Mouse (Mus musculus) forebrain, postnatal 0 days (tissue): Measurements from ENCODE around the gene Lrg1. TPM values are rescaled to one million over a fixed set of nuclear protein-coding genes. Genes with fewer than 3 reads are reported as not detected.

Source experiments
- ATAC-seq: fragments of 200-750 bp; cut with Nextera tagmentation; 2 replicates; pipeline ENCODE4 v1.8.0; 2017; ENCODE audit warnings: mild to moderate bottlenecking, moderate library complexity
- DNase-seq: peaks from one replicate; pipeline ENCODE4 v3.0.0-alpha.2; 2015
- H3K27ac ChIP-seq: fragments of 300-500 bp; sonication (generic); 2 replicates; pipeline ENCODE4 v1.5.1; 2014; ENCODE audit warnings: low read depth, mild to moderate bottlenecking, antibody characterized with exemption, low read length, moderate library complexity, mixed read lengths
- H3K27me3 ChIP-seq: fragments of 300-500 bp; sonication (generic); 2 replicates; pipeline ENCODE4 v1.6.1; 2014; ENCODE audit warnings: mild to moderate bottlenecking, low read length, mixed read lengths; ENCODE audit not compliant: insufficient read depth
- H3K36me3 ChIP-seq: fragments of 300-500 bp; sonication (generic); 2 replicates; pipeline ENCODE4 v1.6.1; 2014; ENCODE audit warnings: mild to moderate bottlenecking, moderate library complexity; ENCODE audit not compliant: insufficient read depth
- H3K4me1 ChIP-seq: fragments of 300-500 bp; sonication (generic); 2 replicates; pipeline ENCODE4 v1.6.1; 2014; ENCODE audit warnings: antibody characterized with exemption; ENCODE audit not compliant: insufficient read depth
- H3K4me2 ChIP-seq: fragments of 300-500 bp; sonication (generic); 2 replicates; pipeline ENCODE4 v1.6.1; 2014; ENCODE audit warnings: low read depth, mild to moderate bottlenecking, moderate library complexity
- H3K4me3 ChIP-seq: fragments of 300-500 bp; sonication (generic); 2 replicates; pipeline ENCODE4 v1.5.1; 2014; ENCODE audit warnings: low read depth, low read length, mixed read lengths
- H3K9ac ChIP-seq: fragments of 300-500 bp; sonication (generic); 2 replicates; pipeline ENCODE4 v1.6.1; 2014; ENCODE audit warnings: mild to moderate bottlenecking
- H3K9me3 ChIP-seq: fragments of 300-500 bp; sonication (generic); 2 replicates; pipeline ENCODE4 v1.6.1; 2016; ENCODE audit warnings: low read length
- CTCF ChIP-seq: sonication (generic); IDR thresholded peaks from 2 replicates; pipeline ENCODE4 v1.5.1; 2016; ENCODE audit warnings: antibody characterized with exemption, control low read depth, low read depth
- WGBS: fragments of 180-500 bp; shearing (Covaris S2); extraction: QIAGEN DNeasy Blood & Tissue Kit; methylation state at CpG from one replicate; pipeline ENCODE4 v1.1.7; 2014; 5-methylcytosine and 5-hydroxymethylcytosine counted together
- polyA plus RNA-seq: library from polyadenylated mRNA; unstranded; fragments of >200 nt; fragmentation: Nextera tagmentation; extraction: Ambion mirVana; gene quantifications from 2 replicates; pipeline ENCODE4 v1.2.1, GENCODE M21; 2015
- total RNA-seq: library from RNA; depleted of rRNA; stranded (reverse); fragments of >200 nt; gene quantifications from 2 replicates; pipeline ENCODE4 v1.2.3, GENCODE M21; 2014; rRNA removed

The Lrg1 gene
- total and polyA plus RNA-seq, 2 experiments from 2014 or later = 0.46 TPM; not detected in 1

- Histone ChIP-seq H3K9ac (no peak overlapping the region), H3K4me3 (no peak overlapping the region), H3K36me3 (peaks cover 13% of the 10 kb centered on the region), H3K9me3 (no peaks in the 10 kb centered on the region), H3K27me3 (no peaks in the 10 kb centered on the region), H3K4me1 (peaks cover 18% of the 10 kb centered on the region), H3K27ac (no peak overlapping the region), H3K4me2 (no peak overlapping the region)
- 93% methylated on average over 5 of the region's 5 CpGs for WGBS
- no peak for ATAC-seq
- TF ChIP-seq CTCF = no peak
- no peak for DNase-seq
These were observed 44.3 kb downstream of the Lrg1 start for GRCm38 (mm10) chr17:56077523-56077922.

GRCm38 (mm10) chr17:56074827-56075208 is 47.0 kb downstream of the Lrg1 start, which contains the start of gene Ubxn6:
Gene Ubxn6, minus strand, starts transcription at chr17:56075028.
- DNase-seq = peak; percentile 98
- H3K4me3 ChIP-seq = peak within 1 kb of the TSS; percentile 83
- H3K27me3 ChIP-seq = no peaks in the 10 kb centered on the region
- H3K27ac ChIP-seq = peak within 1 kb of the TSS; percentile 93
- H3K4me2 ChIP-seq = peak within 1 kb of the TSS; percentile 81
- H3K4me1 ChIP-seq = peaks cover 7% of the 10 kb centered on the region; the same call in 1 of the 2 replicates
- H3K9me3 ChIP-seq = no peaks in the 10 kb centered on the region
- 1% methylated on average over 35 of the region's 35 CpGs for WGBS
- peak within 1 kb of the TSS; percentile 90 for H3K9ac ChIP-seq
- peak; percentile 78 for ATAC-seq
- TF ChIP-seq CTCF = peak; percentile 76
- H3K36me3 ChIP-seq = peaks cover 33% of the 10 kb centered on the region

- TF ChIP-seq CTCF = no peak
- WGBS = 8% methylated on average over 22 of the region's 22 CpGs
These were observed 47.5 kb downstream of the Lrg1 start for GRCm38 (mm10) chr17:56074097-56074826.

GRCm38 (mm10) chr17:56072243-56072642 is 49.6 kb downstream of the Lrg1 start:
- no peak for ATAC-seq
- Histone ChIP-seq H3K9me3 (no peaks in the 10 kb centered on the region), H3K9ac (no peak overlapping the region), H3K4me3 (no peak overlapping the region), H3K36me3 (peaks cover 57% of the 10 kb centered on the region), H3K4me1 (peaks cover 7% of the 10 kb centered on the region; the same call in 1 of the 2 replicates), H3K4me2 (no peak overlapping the region), H3K27ac (no peak overlapping the region), H3K27me3 (no peaks in the 10 kb centered on the region)
- WGBS = 89% methylated on average over 5 of the region's 5 CpGs
- DNase-seq = no peak
- TF ChIP-seq CTCF = no peak

More at GRCm38 (mm10) chr17:56074097-56074826, 47.5 kb downstream of the Lrg1 start:
- H3K36me3 ChIP-seq = peaks cover 38% of the 10 kb centered on the region
- no peaks in the 10 kb centered on the region for H3K9me3 ChIP-seq
- peak overlapping the region; percentile 90 for H3K9ac ChIP-seq
- peak overlapping the region; percentile 81 for H3K4me2 ChIP-seq
- no peaks in the 10 kb centered on the region for H3K27me3 ChIP-seq
- peak overlapping the region; percentile 83 for H3K4me3 ChIP-seq
- peak overlapping the region; percentile 93 for H3K27ac ChIP-seq
- ATAC-seq (peak; percentile 2; the same call in 1 of the 2 replicates), DNase-seq (no peak)
- peaks cover 7% of the 10 kb centered on the region; the same call in 1 of the 2 replicates for H3K4me1 ChIP-seq

- Histone ChIP-seq H3K27ac (no peak overlapping the region), H3K4me1 (peaks cover 7% of the 10 kb centered on the region; the same call in 1 of the 2 replicates), H3K9me3 (no peaks in the 10 kb centered on the region), H3K4me2 (no peak overlapping the region), H3K36me3 (peaks cover 62% of the 10 kb centered on the region), H3K4me3 (no peak overlapping the region), H3K27me3 (no peaks in the 10 kb centered on the region), H3K9ac (no peak overlapping the region)
- ATAC-seq = no peak
- no peak for TF ChIP-seq CTCF
- no peak for DNase-seq
These were observed 50.7 kb downstream of the Lrg1 start for GRCm38 (mm10) chr17:56071126-56071525.

Other genes starting within 250 kb of the Lrg1 start
- 8.8 and 15.1 TPM in 2 replicates for gene Zfp119a, start 243.1 kb downstream of the Lrg1 start, total RNA-seq
- 4.6 and 6.9 TPM in 2 replicates for gene Zfp119a, start 243.1 kb downstream of the Lrg1 start, polyA plus RNA-seq
- 11.5 and 14.9 TPM in 2 replicates for gene Zfp959, start 229.9 kb downstream of the Lrg1 start, total RNA-seq
- 6.2 and 8.4 TPM in 2 replicates for gene Zfp959, start 229.9 kb downstream of the Lrg1 start, polyA plus RNA-seq
- 5.7 and 6.5 TPM in 2 replicates for gene Zfp119b, start 172.5 kb downstream of the Lrg1 start, total RNA-seq
- gene Zfp119b, start 172.5 kb downstream of the Lrg1 start, polyA plus RNA-seq = 5.4 and 6.0 TPM in 2 replicates
- gene Ebi3, start 169.4 kb downstream of the Lrg1 start, total RNA-seq = 2.1 and 3.4 TPM in 2 replicates
- gene Ebi3, start 169.4 kb downstream of the Lrg1 start, polyA plus RNA-seq = 6.4 and 7.7 TPM in 2 replicates
- gene Yju2, start 162.9 kb downstream of the Lrg1 start, total RNA-seq = 12.9 and 15.2 TPM in 2 replicates
- 12.9 and 15.2 TPM in 2 replicates for gene Yju2, start 162.9 kb downstream of the Lrg1 start, polyA plus RNA-seq
- gene Shd, start 151.5 kb downstream of the Lrg1 start, total RNA-seq = 124 and 152 TPM in 2 replicates
- 106 and 116 TPM in 2 replicates for gene Shd, start 151.5 kb downstream of the Lrg1 start, polyA plus RNA-seq
- gene Fsd1, start 135.5 kb downstream of the Lrg1 start, total RNA-seq = 106 and 113 TPM in 2 replicates
- gene Fsd1, start 135.5 kb downstream of the Lrg1 start, polyA plus RNA-seq = 162 and 169 TPM in 2 replicates
- gene Stap2, start 116.4 kb downstream of the Lrg1 start, total RNA-seq = 2.2 and 4.5 TPM in 2 replicates
- 4.0 and 4.3 TPM in 2 replicates for gene Stap2, start 116.4 kb downstream of the Lrg1 start, polyA plus RNA-seq
- gene Mpnd, start 116.3 kb downstream of the Lrg1 start, total RNA-seq = 155 and 159 TPM in 2 replicates
- gene Mpnd, start 116.3 kb downstream of the Lrg1 start, polyA plus RNA-seq = 99.0 and 110 TPM in 2 replicates
- 65.1 and 74.5 TPM in 2 replicates for gene Sh3gl1, start 85.4 kb downstream of the Lrg1 start, total RNA-seq
- 93.2 and 99.0 TPM in 2 replicates for gene Sh3gl1, start 85.4 kb downstream of the Lrg1 start, polyA plus RNA-seq
- gene Chaf1a, start 81.6 kb downstream of the Lrg1 start, total RNA-seq = 4.7 and 5.9 TPM in 2 replicates
- gene Chaf1a, start 81.6 kb downstream of the Lrg1 start, polyA plus RNA-seq = 4.5 and 4.6 TPM in 2 replicates
- gene Ubxn6, start 47.0 kb downstream of the Lrg1 start, total RNA-seq = 90.3 and 109 TPM in 2 replicates
- gene Ubxn6, start 47.0 kb downstream of the Lrg1 start, polyA plus RNA-seq = 88.1 and 88.6 TPM in 2 replicates
- 79.9 and 96.4 TPM in 2 replicates for gene Hdgfl2, start 42.4 kb downstream of the Lrg1 start, total RNA-seq
- 99.9 and 114 TPM in 2 replicates for gene Hdgfl2, start 42.4 kb downstream of the Lrg1 start, polyA plus RNA-seq
- gene Plin4, start 12.2 kb downstream of the Lrg1 start, total RNA-seq = 0.08 and 0.52 TPM in 2 replicates
- gene Plin4, start 12.2 kb downstream of the Lrg1 start, polyA plus RNA-seq = 0.02 TPM in 1 of 2 replicates, not detected in the other
- gene Plin5, start 4.4 kb downstream of the Lrg1 start, total RNA-seq = 2.7 and 3.2 TPM in 2 replicates
- gene Plin5, start 4.4 kb downstream of the Lrg1 start, polyA plus RNA-seq = 2.4 and 3.9 TPM in 2 replicates
- 71.0 and 76.4 TPM in 2 replicates for gene Sema6b, start 18.3 kb upstream of the Lrg1 start, total RNA-seq
- 15.6 and 18.1 TPM in 2 replicates for gene Sema6b, start 18.3 kb upstream of the Lrg1 start, polyA plus RNA-seq
- gene Tnfaip8l1, start 40.5 kb upstream of the Lrg1 start, total RNA-seq = 11.0 and 12.8 TPM in 2 replicates
- 8.6 TPM in 2 replicates for gene Tnfaip8l1, start 40.5 kb upstream of the Lrg1 start, polyA plus RNA-seq
- 52.3 and 65.1 TPM in 2 replicates for gene Mydgf, start 61.9 kb upstream of the Lrg1 start, total RNA-seq
- gene Mydgf, start 61.9 kb upstream of the Lrg1 start, polyA plus RNA-seq = 65.7 and 75.0 TPM in 2 replicates
- gene Dpp9, start 96.9 kb upstream of the Lrg1 start, total RNA-seq = 16.2 and 21.9 TPM in 2 replicates
- gene Dpp9, start 96.9 kb upstream of the Lrg1 start, polyA plus RNA-seq = 16.1 and 19.5 TPM in 2 replicates
- gene Fem1a, start 134.8 kb upstream of the Lrg1 start, total RNA-seq = 44.2 and 53.6 TPM in 2 replicates
- 15.4 and 17.2 TPM in 2 replicates for gene Fem1a, start 134.8 kb upstream of the Lrg1 start, polyA plus RNA-seq
- gene Ticam1, start 154.8 kb upstream of the Lrg1 start, total RNA-seq = 1.9 and 2.5 TPM in 2 replicates
- gene Ticam1, start 154.8 kb upstream of the Lrg1 start, polyA plus RNA-seq = 1.2 and 1.5 TPM in 2 replicates
- gene Plin3, start 170.9 kb upstream of the Lrg1 start, total RNA-seq = 8.1 and 8.5 TPM in 2 replicates
- gene Plin3, start 170.9 kb upstream of the Lrg1 start, polyA plus RNA-seq = 12.4 and 13.9 TPM in 2 replicates
- not detected in 2 replicates for gene Arrdc5, start 178.3 kb upstream of the Lrg1 start, total RNA-seq
- gene Arrdc5, start 178.3 kb upstream of the Lrg1 start, polyA plus RNA-seq = not detected in 2 replicates
- gene Uhrf1, start 181.3 kb upstream of the Lrg1 start, total RNA-seq = 7.4 and 11.6 TPM in 2 replicates
- 8.9 and 9.9 TPM in 2 replicates for gene Uhrf1, start 181.3 kb upstream of the Lrg1 start, polyA plus RNA-seq
- 107 and 133 TPM in 2 replicates for gene Kdm4b, start 204.1 kb upstream of the Lrg1 start, total RNA-seq
- gene Kdm4b, start 204.1 kb upstream of the Lrg1 start, polyA plus RNA-seq = 46.8 and 53.2 TPM in 2 replicates